Mouse (Mus musculus): ENCODE data around the gene Casp7. TPM values are rescaled to one million over a fixed set of nuclear protein-coding genes. Genes with fewer than 3 reads are reported as not detected.

Casp7 gene
- total RNA-seq, 2 experiments from 2014 or later, result 14.8 to 15.0 TPM

Other genes with a start within 250 kb of the Casp7 start
- not detected in 2 replicates for gene Habp2, start 110.0 kb upstream of the Casp7 start, total RNA-seq (2015; ENCODE audit: low replicate concordance)
- not detected in 2 replicates for gene Habp2, start 110.0 kb upstream of the Casp7 start, total RNA-seq (2017; ENCODE audit: low replicate concordance)
- gene Nrap, start 7.1 kb upstream of the Casp7 start, total RNA-seq (2015; ENCODE audit: low replicate concordance), result not detected in 2 replicates
- 0.51 TPM in 1 of 2 replicates, not detected in the other for gene Nrap, start 7.1 kb upstream of the Casp7 start, total RNA-seq (2017; ENCODE audit: low replicate concordance)
- gene Plekhs1, start 64.5 kb downstream of the Casp7 start, total RNA-seq (2015; ENCODE audit: low replicate concordance), result not detected in 2 replicates
- gene Plekhs1, start 64.5 kb downstream of the Casp7 start, total RNA-seq (2017; ENCODE audit: low replicate concordance), result 0.28 TPM in 1 of 2 replicates, not detected in the other
- 23.4 and 27.3 TPM in 2 replicates for gene Dclre1a, start 151.1 kb downstream of the Casp7 start, total RNA-seq (2015; ENCODE audit: low replicate concordance)
- gene Dclre1a, start 151.1 kb downstream of the Casp7 start, total RNA-seq (2017; ENCODE audit: low replicate concordance), result 13.5 and 16.2 TPM in 2 replicates
- 3.8 and 5.9 TPM in 2 replicates for gene Nhlrc2, start 151.1 kb downstream of the Casp7 start, total RNA-seq (2015; ENCODE audit: low replicate concordance)
- gene Nhlrc2, start 151.1 kb downstream of the Casp7 start, total RNA-seq (2017; ENCODE audit: low replicate concordance), result 6.1 and 8.2 TPM in 2 replicates